Mouse (Mus musculus) stomach, postnatal 0 days (tissue): ENCODE data around the gene Fam69a. TPM values are rescaled to one million over a fixed set of nuclear protein-coding genes. Genes with fewer than 3 reads are reported as not detected.
"Not testable (repeated sequence)": the region's sequence is repeated elsewhere in the genome, so short reads cannot be mapped to it uniquely, and the experiment has no call there.

Experiments used
- ATAC-seq: fragments of 200-750 bp; cut with Nextera tagmentation; 2 replicates; pipeline ENCODE4 v1.8.0; 2017; ENCODE audit not compliant: low FRiP score, low TSS enrichment
- DNase-seq: peaks from one replicate; pipeline ENCODE4 v3.0.0-alpha.2; 2016; ENCODE audit warnings: low spot score
- H3K27ac ChIP-seq: fragments of 300-500 bp; sonication (generic); replicated peaks from 2 replicates; pipeline ENCODE4 v1.5.1; 2014; ENCODE audit warnings: mild to moderate bottlenecking, control low read depth
- H3K27me3 ChIP-seq: fragments of 300-500 bp; sonication (generic); 2 replicates; pipeline ENCODE4 v1.6.1; 2014; ENCODE audit warnings: low read length; ENCODE audit not compliant: control insufficient read depth, insufficient read depth
- H3K36me3 ChIP-seq: fragments of 300-500 bp; sonication (generic); 2 replicates; pipeline ENCODE4 v1.6.1; 2014; ENCODE audit warnings: low read length, mixed read lengths; ENCODE audit not compliant: control insufficient read depth, insufficient read depth
- H3K4me1 ChIP-seq: fragments of 300-500 bp; sonication (generic); replicated peaks from 2 replicates; pipeline ENCODE4 v1.6.1; 2014; ENCODE audit warnings: antibody characterized with exemption; ENCODE audit not compliant: control insufficient read depth, insufficient read depth
- H3K4me2 ChIP-seq: fragments of 300-500 bp; sonication (generic); replicated peaks from 2 replicates; pipeline ENCODE4 v1.6.1; 2014; ENCODE audit warnings: low read depth, mild to moderate bottlenecking, control low read depth, moderate library complexity
- H3K4me3 ChIP-seq: fragments of 300-500 bp; sonication (generic); 2 replicates; pipeline ENCODE4 v1.5.1; 2014; ENCODE audit warnings: low read depth, low read length, control low read depth
- H3K9ac ChIP-seq: fragments of 300-500 bp; sonication (generic); 2 replicates; pipeline ENCODE4 v1.6.1; 2014; ENCODE audit warnings: mild to moderate bottlenecking, low read length, control low read depth, mixed read lengths
- H3K9me3 ChIP-seq: fragments of 300-500 bp; sonication (generic); 2 replicates; pipeline ENCODE4 v1.6.1; 2016; ENCODE audit warnings: low read length; ENCODE audit not compliant: control insufficient read depth
- CTCF ChIP-seq: IDR thresholded peaks from 2 replicates; pipeline ENCODE4 v1.5.1; 2016; ENCODE audit warnings: antibody characterized with exemption, low read depth, mild to moderate bottlenecking, moderate library complexity
- EP300 ChIP-seq: optimal IDR thresholded peaks from 2 replicates; pipeline ENCODE3; 2016; ENCODE audit warnings: antibody characterized with exemption
- WGBS: fragments of 180-500 bp; shearing (Covaris S2); extraction: QIAGEN DNeasy Blood & Tissue Kit; methylation state at CpG from one replicate; pipeline ENCODE4 v1.1.7; 2014; 5-methylcytosine and 5-hydroxymethylcytosine counted together
- polyA plus RNA-seq: library from polyadenylated mRNA; unstranded; fragments of >200 nt; fragmentation: Nextera tagmentation; extraction: Ambion mirVana; gene quantifications from 2 replicates; pipeline ENCODE4 v1.2.1, GENCODE M21; 2015

The Fam69a gene
- polyA plus RNA-seq, 1 experiment from 2014 or later = 16.3 TPM

- no peak overlapping the region for H3K4me2 ChIP-seq
- H3K27me3 ChIP-seq = no peaks in the 10 kb centered on the region
- ATAC-seq = peak; percentile 35; the same call in 1 of the 2 replicates
- no peaks in the 10 kb centered on the region for H3K9me3 ChIP-seq
- H3K36me3 ChIP-seq = no peaks in the 10 kb centered on the region
- no peaks in the 10 kb centered on the region for H3K4me1 ChIP-seq
- H3K9ac ChIP-seq = no peak overlapping the region
- DNase-seq = no peak
- no peak overlapping the region for H3K4me3 ChIP-seq
- no peak for TF ChIP-seq EP300
- no peak for TF ChIP-seq CTCF
- no peak overlapping the region for H3K27ac ChIP-seq
- WGBS = 82% methylated on average over 3 of the region's 3 CpGs
Observed at GRCm38 (mm10) chr5:107939701-107940100, 47.2 kb downstream of the Fam69a start.

DNA sequence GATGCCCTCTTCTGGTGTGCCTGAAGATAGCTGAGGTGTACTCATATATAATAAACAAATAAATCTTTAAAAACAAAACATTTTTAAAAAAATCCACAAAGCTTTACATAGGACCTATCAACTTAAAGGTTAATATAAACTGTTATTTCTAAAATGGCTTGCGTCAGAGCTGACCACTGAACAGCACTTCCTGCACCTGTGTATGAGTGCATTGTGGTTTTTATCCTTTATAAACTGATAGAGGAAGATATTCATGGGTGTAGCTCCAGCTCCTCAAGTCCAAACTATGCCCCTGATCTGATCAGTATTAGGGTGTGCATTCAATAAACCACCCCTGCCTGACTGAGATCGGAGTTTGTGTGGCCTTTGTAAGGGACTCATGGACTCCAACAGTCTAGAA, 48.0 kb downstream of the Fam69a start:
- TF ChIP-seq EP300 = no peak
- TF ChIP-seq CTCF = no peak
- Histone ChIP-seq H3K27me3 (no peaks in the 10 kb centered on the region), H3K9me3 (no peaks in the 10 kb centered on the region), H3K4me1 (no peaks in the 10 kb centered on the region), H3K4me2 (no peak overlapping the region), H3K27ac (no peak overlapping the region), H3K4me3 (no peak overlapping the region), H3K36me3 (no peaks in the 10 kb centered on the region), H3K9ac (no peak overlapping the region)
- ATAC-seq = no peak
- no peak for DNase-seq
- 92% methylated on average over 2 of the region's 2 CpGs for WGBS

DNA sequence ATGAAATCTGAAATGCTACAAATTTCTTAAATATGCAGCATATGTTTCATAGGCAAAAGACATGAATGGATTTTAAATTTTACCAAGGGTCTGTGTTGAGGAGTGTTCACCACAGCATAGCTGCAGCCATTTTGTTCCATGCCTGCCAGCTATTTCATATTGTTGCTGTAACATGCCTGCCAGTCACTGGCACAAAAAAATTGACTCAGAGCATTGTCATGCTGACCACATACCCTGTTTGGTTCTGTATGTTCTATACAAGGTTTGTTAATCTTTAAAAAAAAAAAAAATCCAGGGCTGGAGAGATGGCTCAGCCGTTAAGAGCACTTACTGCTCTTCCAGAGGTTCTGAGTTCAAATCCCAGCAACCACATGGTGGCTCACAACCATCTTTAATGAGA, 48.4 kb downstream of the Fam69a start:
- WGBS = 57% methylated on average over 1 of the region's 1 CpGs
- not testable (repeated sequence) for H3K36me3 ChIP-seq, H3K27ac ChIP-seq, H3K4me3 ChIP-seq, H3K9me3 ChIP-seq, H3K4me1 ChIP-seq, H3K27me3 ChIP-seq, ATAC-seq, H3K9ac ChIP-seq, DNase-seq, H3K4me2 ChIP-seq

GRCm38 (mm10) chr5:107936625-107937389, 50.1 kb downstream of the Fam69a start:
- Histone ChIP-seq H3K4me3 (no peak overlapping the region), H3K27me3 (no peaks in the 10 kb centered on the region), H3K36me3 (no peaks in the 10 kb centered on the region), H3K9ac (no peak overlapping the region), H3K27ac (no peak overlapping the region), H3K9me3 (no peaks in the 10 kb centered on the region), H3K4me2 (no peak overlapping the region), H3K4me1 (no peaks in the 10 kb centered on the region)
- no peak for TF ChIP-seq CTCF
- TF ChIP-seq EP300 = no peak
- DNase-seq = no peak
- ATAC-seq = no peak
- 83% methylated on average over 10 of the region's 10 CpGs for WGBS

DNA sequence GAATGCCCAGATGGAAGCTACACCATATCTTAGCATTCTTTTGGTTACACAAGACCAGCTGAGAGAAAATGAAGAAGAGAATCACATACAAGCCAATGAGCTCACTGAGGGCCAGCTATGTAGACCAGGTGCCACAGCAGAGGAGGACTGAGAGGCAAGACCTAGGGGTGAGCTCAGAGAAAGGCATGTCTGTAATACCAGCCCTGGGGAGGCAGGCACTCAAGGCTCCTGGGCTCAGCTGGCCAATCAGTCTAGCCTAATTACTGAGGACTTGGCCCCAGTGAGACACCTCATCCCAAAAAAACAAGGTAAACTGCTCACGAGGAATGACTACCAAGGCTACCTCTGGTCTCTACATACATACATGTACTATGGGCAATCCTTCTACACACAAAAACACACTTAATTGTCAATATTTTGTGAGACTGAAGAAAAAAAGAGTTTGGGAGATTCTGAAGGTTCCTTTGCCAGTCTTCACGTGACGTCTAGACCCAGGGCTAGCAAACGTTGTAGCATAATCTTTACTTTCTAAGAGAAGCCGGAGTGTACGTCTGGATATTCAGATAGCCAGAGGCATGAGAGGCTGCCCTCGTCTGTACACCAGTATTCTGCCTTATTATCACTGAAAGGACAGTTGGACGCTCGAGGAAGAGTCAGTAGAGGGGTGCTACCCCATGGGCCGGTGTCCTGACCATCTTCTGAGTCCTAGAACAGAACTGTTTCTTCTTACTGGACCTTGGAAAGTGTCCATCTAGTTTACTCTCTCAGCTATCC, 51.9 kb downstream of the Fam69a start:
- H3K27ac ChIP-seq = no peak overlapping the region
- no peak overlapping the region for H3K4me2 ChIP-seq
- TF ChIP-seq EP300 (no peak), CTCF (no peak)
- no peak for DNase-seq
- no peaks in the 10 kb centered on the region for H3K36me3 ChIP-seq
- 90% methylated on average over 10 of the region's 10 CpGs for WGBS
- H3K27me3 ChIP-seq = no peaks in the 10 kb centered on the region
- ATAC-seq = no peak
- H3K4me3 ChIP-seq = no peak overlapping the region
- no peak overlapping the region for H3K9ac ChIP-seq
- H3K4me1 ChIP-seq = no peaks in the 10 kb centered on the region
- no peaks in the 10 kb centered on the region for H3K9me3 ChIP-seq
